Mouse (Mus musculus) adrenal gland, adult 2 months (tissue): ENCODE data around the gene Fbxl5. TPM values are rescaled to one million over a fixed set of nuclear protein-coding genes. Genes with fewer than 3 reads are reported as not detected.

ENCODE experiments used
- polyA plus RNA-seq: library from polyadenylated mRNA; depleted of rRNA; stranded (reverse); fragments of >200 nt; gene quantifications from 2 replicates; pipeline ENCODE4 v1.2.3, GENCODE M21; 2012; rRNA removed
- total RNA-seq, 2 experiments: library from RNA; stranded (reverse); gene quantifications; 2 replicates each; pipeline ENCODE4 v1.2.3; 2021

Fbxl5 gene
- total and polyA plus RNA-seq, 3 experiments, result 17.6 to 70.5 (median 59.4) TPM

Other genes starting within 250 kb of the Fbxl5 start
- 10 to 100 TPM; 13.9 to 22.0 TPM for gene Cc2d2a, start 159.3 kb downstream of the Fbxl5 start, total RNA-seq
- gene Cc2d2a, start 159.3 kb downstream of the Fbxl5 start, polyA plus RNA-seq, result 2.0 and 2.4 TPM in 2 replicates
- gene Bst1, start 2.8 kb downstream of the Fbxl5 start, total RNA-seq, result 1 to 10 TPM; 2.1 to 3.1 TPM
- gene Bst1, start 2.8 kb downstream of the Fbxl5 start, polyA plus RNA-seq, result 0.38 and 0.54 TPM in 2 replicates
- gene Cd38, start 46.9 kb upstream of the Fbxl5 start, total RNA-seq, result 10 to 100 TPM; 11.5 to 15.1 TPM
- gene Cd38, start 46.9 kb upstream of the Fbxl5 start, polyA plus RNA-seq, result 5.3 and 5.9 TPM in 2 replicates
- gene Gm7879, start 91.5 kb upstream of the Fbxl5 start, total RNA-seq, result 10 to 100 TPM; 13.0 to 14.0 TPM
- gene Gm7879, start 91.5 kb upstream of the Fbxl5 start, polyA plus RNA-seq, result not detected in 2 replicates
- gene Fgfbp1, start 160.1 kb upstream of the Fbxl5 start, total RNA-seq, result not detected
- gene Fgfbp1, start 160.1 kb upstream of the Fbxl5 start, polyA plus RNA-seq, result not detected in 2 replicates